Mouse (Mus musculus) spleen, embryonic (tissue): ENCODE results near the gene Lmo7.

ENCODE experiments used
- CTCF ChIA-PET: fragments of 350-600 bp; sonication (Branson Sonifier 250); formaldehyde crosslinking; loops from one replicate; lab custom pipeline; 2022; lab: Charles Lee

Lmo7 gene

GRCm38 (mm10) chr14:101778426-101778825, 48.7 kb downstream of the Lmo7 start:
- CTCF ChIA-PET: no interaction called here

DNA sequence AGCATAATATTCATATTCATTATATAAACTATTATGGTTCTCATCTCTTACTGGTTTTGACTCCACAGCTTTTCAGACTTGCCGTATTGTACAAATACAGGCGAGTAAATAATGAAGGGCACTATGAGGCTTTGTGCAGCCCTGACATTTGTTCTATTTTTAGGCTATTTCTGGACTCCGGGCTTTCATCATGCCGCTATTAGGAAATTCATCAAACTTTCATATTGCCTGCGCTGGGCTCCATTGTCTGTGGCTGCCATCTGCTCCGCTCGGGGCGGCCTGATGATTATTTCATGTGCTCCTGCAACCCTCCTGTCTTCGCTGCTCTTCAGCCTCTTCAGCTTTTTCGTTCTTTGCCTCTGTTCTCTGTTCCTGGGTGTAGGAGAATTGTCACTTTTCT, 50.3 kb downstream of the Lmo7 start:
- CTCF ChIA-PET: no interaction called here

GRCm38 (mm10) chr14:101781219-101781618, 51.5 kb downstream of the Lmo7 start:
- CTCF ChIA-PET: no interaction called here

GRCm38 (mm10) chr14:101781943-101782510, 52.3 kb downstream of the Lmo7 start:
- CTCF ChIA-PET: no interaction called here

GRCm38 (mm10) chr14:101784315-101784945, 54.7 kb downstream of the Lmo7 start:
- CTCF ChIA-PET: no interaction called here

- CTCF ChIA-PET: no interaction called here
These were observed 58.1 kb downstream of the Lmo7 start for GRCm38 (mm10) chr14:101787903-101788302.

- CTCF ChIA-PET: no interaction called here
These were observed 58.7 kb downstream of the Lmo7 start for GRCm38 (mm10) chr14:101788475-101788874.

DNA sequence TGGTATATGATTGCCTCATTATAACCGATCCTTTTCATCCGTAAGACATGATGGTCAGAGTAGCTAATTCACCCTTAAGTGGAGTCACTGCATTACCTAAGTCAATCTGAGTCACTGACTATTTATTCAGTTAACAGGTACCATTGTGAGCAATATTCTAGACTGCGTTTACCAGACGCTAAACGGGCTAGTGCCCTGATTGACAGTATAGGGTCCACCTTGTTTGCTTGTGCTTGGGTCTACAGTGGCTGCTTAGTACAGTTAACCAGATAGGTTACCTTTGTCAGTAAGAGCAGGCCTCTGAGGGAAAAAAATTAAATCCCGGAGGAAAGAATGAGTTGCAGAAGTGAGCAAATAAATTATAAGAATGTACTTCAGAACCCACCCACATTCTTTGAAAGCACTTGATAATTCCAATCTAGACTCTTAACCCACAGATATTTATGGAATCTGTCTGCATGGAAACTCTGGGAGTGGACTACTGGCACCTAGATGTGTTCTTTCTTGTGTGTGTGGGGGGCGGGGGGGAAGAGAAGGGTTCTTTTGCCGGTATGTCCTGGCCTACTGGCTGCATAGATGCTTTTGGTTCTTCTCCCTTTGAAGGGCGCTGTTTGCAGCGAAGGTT, 64.9 kb downstream of the Lmo7 start:
- CTCF ChIA-PET: no interaction called here

DNA sequence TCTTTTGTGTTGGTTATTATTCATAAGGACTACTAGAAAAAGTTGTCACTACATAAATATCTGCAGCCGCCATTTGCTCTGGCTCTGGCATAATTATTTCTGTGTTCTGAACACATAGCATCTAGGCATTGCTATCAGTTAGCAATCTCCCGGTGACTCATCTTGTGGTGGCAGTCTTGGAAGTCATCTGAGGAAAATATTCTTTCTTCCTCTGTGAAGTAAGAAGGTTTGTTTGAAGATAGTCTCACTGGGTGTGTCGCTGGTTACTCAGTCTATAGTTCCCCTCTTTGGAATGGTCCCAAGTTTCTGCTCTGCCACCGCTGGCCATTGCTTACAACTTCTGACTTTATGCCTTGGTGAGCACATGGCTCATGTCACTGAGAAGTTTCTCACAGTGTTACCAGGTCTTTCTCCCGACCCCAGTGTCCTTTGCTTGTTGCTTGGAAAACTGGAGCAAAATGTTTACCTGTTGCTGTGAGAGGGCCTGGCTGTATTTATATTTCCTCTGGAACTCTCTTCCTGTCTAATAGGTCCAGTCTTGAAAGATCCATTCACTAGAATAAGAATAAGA, 68.3 kb downstream of the Lmo7 start:
- CTCF ChIA-PET: no interaction called here

DNA sequence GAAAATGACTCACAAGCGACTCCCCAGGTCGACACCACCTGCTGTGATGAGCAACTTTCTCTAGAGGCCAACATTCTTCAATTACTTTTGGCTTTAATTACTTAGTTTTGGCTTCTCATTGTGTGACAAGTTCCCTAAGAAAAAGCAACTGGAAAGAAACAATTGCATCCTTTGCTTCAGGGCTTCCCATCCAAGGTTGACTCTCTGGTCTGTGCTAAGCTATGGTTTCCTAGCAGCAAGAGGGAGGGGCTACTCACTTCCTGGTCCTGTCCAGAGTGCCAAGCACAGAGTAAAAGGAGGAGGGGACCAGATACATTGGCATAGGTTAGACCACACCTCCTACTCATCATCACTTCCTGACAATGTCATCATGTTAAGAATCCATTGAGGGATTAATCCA, 69.0 kb downstream of the Lmo7 start:
- CTCF ChIA-PET: interaction anchor here (0.6 kb wide), 1 partner anchor 1614 kb away, joined by 7 read pairs; no protein-coding TSS in a partner anchor

GRCm38 (mm10) chr14:101801674-101802073, 71.9 kb downstream of the Lmo7 start:
- CTCF ChIA-PET: no interaction called here

DNA sequence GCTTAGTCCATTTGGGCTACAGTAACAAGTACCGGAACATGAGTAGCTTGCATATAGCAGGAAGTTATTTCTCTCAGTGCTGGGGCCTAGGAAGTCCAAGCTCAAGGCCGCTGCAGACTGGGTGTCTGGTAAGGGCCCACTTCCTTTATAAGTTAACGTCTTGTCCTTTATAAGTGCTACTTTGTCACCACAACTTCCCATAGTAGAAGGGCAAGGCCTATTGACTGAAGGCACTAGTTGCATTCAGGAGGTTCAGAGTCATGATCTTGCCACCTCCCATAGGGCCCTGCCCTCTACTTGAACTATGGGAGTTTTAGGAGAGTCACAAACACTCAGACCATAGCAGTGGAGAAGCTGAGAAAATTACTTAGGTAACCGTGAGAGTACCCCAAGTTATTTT, 74.4 kb downstream of the Lmo7 start:
- CTCF ChIA-PET: no interaction called here

- CTCF ChIA-PET: no interaction called here
These were observed 75.0 kb downstream of the Lmo7 start for GRCm38 (mm10) chr14:101804562-101805327.

DNA sequence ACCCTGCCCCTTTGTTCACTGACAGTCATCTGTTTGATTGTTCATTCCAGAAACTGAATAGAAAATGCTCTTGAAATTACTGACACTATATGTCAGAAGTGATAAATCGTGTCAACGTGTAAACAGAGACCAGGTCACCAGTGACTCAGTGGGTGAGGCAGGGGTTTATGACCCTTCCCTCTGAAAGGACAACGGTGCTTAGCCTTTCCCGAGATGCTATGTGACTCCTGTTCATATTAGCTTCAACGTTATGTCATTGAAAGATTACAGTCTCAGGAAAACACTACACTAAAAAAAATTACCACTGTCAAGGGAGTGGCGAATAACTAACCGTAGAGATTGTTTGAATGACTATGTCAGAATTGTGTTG, 75.6 kb downstream of the Lmo7 start:
- CTCF ChIA-PET: no interaction called here

DNA sequence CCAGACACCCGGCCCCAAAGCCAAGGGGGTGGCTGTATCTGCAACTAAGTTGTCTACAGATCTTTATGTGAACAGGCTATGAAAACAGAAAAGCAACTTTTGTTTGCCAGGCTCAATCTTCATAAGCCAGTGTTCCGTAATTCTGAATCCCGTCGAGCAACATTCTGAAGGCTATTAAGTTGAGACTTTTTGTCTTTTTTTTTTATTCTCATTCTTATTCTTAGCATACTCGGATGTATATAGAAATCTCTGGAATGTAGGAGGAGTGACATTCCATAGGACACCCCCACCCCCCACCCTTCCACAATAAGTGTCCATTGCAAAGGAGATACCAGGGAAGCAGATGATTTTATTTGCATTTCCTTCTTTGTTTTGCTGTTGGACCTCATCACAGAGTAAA, 76.3 kb downstream of the Lmo7 start:
- CTCF ChIA-PET: no interaction called here

DNA sequence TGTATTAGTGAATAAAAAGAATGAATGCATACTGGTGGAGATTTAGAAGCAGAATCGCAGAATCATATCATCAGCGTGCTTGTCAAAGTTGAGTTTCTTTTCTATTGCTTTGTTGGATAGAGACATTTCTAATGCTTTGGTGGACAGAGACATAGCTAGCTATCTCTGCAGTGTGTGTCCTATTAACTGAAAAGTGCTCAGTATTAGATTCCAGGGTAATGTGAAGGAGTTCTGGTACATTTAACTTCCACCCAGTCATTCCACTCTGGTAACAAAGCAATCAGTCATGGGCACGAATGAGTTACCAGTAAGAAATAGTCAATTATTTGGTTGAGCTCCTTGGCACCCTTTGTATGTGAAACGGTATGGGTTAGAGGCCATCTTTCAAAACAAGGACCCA, 76.8 kb downstream of the Lmo7 start:
- CTCF ChIA-PET: no interaction called here

- CTCF ChIA-PET: no interaction called here
These were observed 86.7 kb downstream of the Lmo7 start for GRCm38 (mm10) chr14:101816450-101816849.

- CTCF ChIA-PET: no interaction called here
These were observed 92.6 kb downstream of the Lmo7 start for GRCm38 (mm10) chr14:101822390-101822789.

GRCm38 (mm10) chr14:101822871-101823270, 93.1 kb downstream of the Lmo7 start:
- CTCF ChIA-PET: no interaction called here

DNA sequence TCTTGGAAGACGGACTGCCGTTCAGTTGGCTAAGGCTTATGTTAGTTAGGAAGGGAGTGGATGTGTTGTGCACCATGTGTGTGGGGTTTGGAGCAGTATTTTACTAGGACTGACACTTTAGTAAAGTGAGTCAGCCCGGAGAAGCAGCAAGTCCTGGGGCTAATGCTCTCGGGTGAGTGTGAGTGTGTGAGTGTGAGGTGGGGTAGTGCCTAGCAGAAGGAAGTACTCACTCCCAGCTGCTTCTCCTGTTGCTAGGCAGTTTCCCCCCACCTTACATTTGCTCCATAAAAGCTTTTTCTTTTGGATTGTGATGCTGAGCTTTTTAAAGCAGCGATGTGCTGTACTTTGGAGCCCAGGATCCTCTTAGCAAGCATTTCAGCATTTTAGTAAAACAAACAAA, 99.9 kb downstream of the Lmo7 start:
- CTCF ChIA-PET: no interaction called here

- CTCF ChIA-PET: no interaction called here
These were observed 100.4 kb downstream of the Lmo7 start for GRCm38 (mm10) chr14:101830116-101830515.

GRCm38 (mm10) chr14:101834109-101834508, 104.4 kb downstream of the Lmo7 start:
- CTCF ChIA-PET: interaction anchor here (0.5 kb wide), 1 partner anchor 11 kb away, joined by 16 read pairs; no protein-coding TSS in a partner anchor
